In the genomic region with DNA sequence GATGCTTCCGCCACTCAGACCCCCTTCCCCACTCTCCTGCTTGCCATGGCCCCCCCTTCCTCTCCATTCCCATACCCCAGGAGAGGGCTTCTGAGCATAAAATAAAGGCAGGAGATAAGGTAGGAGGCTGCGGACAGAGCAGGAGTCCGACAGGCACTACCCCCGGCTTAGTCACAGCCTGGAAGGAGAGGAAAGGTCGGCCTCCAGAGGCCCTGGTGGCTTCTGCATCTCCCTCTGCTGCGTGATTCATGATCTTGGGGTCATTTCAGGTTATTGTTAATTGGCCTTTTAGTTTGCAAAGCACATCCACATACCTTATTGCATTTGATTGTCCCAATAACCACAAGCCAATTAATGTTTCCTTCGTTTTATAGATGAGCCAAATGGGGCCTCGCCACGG, we compare ENCODE assay signal across 16 mouse cellular contexts.
"Had no signal": no experiment of that assay in that cellular context is flagged by ENCODE, and none has a peak within 500 bp of the region (broad histone marks: within the 10 kb centered on the region; RNA-seq: fewer than 3 reads in every experiment).

No protein-coding gene starts in this region.

- ATAC-seq: liver, postnatal 0 days; lung, postnatal 0 days had no signal

- H3K27me3 ChIP-seq: limb, embryonic 15.5 days had no signal

- H3K4me3 ChIP-seq: limb, embryonic 12.5 days; limb, embryonic 15.5 days had no signal

- H3K9me3 ChIP-seq: limb, embryonic 12.5 days; limb, embryonic 15.5 days had no signal

- H3K4me2 ChIP-seq: limb, embryonic 12.5 days; limb, embryonic 15.5 days; liver, embryonic 11.5 days; lung, embryonic 14.5 days; midbrain, embryonic 11.5 days had no signal

- H3K36me3 ChIP-seq: limb, embryonic 12.5 days; limb, embryonic 15.5 days had no signal

- H3K27ac ChIP-seq: limb, embryonic 12.5 days; limb, embryonic 15.5 days; liver, embryonic 14.5 days; macrophage had no signal

- DNase-seq: kidney, postnatal 10 days; kidney, postnatal 36 days; left cerebral cortex, postnatal 4 days; liver, postnatal 0 days; lung, embryonic 14.5 days; midbrain, embryonic 14.5 days; thymus, adult 2 months; thymus, postnatal 14 days; thymus, postnatal 4 days had no signal

- H3K4me1 ChIP-seq: limb, embryonic 15.5 days had no signal

- H3K9ac ChIP-seq: limb, embryonic 12.5 days; limb, embryonic 15.5 days; liver, embryonic 14.5 days; liver, postnatal 0 days; lung, embryonic 14.5 days had no signal
